Mouse (Mus musculus) layer of hippocampus, postnatal 10 days (tissue): Measurements from ENCODE around the gene Arpc4. TPM values are rescaled to one million over a fixed set of nuclear protein-coding genes. Genes with fewer than 3 reads are reported as not detected.

ENCODE experiments used
- DNase-seq, 2 experiments: peaks; one replicate each; pipeline ENCODE4 v3.0.0; 2021; ENCODE audit warnings: low spot score in 2 of 2
- long read RNA-seq: library from polyadenylated mRNA; stranded (forward); transcript quantifications from one replicate; pipeline ENCODE4 v2.0.0, GENCODE M21; 2023
- total RNA-seq, 2 experiments: library from RNA; stranded (reverse); gene quantifications; 2 replicates each; pipeline ENCODE4 v1.2.3; 2021

Arpc4 gene
- total RNA-seq = 100 to 1,000 TPM; 324 to 337 TPM
- long read RNA-seq, transcript Arpc4-201 (6 exons, 2,270 nt) = major isoform, 144 of 180 reads
- long read RNA-seq, partial matches to known transcripts = 24 of 180 reads
- long read RNA-seq, other reads (novel, unspliced or antisense) = 9 of 180 reads

GRCm38 (mm10) chr6:113377496-113378385 lies at the start of gene Arpc4, which contains the start of gene Tada3:
Arpc4 (plus strand) TSS chr6:113378115.
Tada3 (minus strand) TSS chr6:113377883.
- peak; percentile 90 to 92 for DNase-seq

- DNase-seq = no peak
These were observed 48.5 kb upstream of the Arpc4 start for GRCm38 (mm10) chr6:113329396-113329795.

DNA sequence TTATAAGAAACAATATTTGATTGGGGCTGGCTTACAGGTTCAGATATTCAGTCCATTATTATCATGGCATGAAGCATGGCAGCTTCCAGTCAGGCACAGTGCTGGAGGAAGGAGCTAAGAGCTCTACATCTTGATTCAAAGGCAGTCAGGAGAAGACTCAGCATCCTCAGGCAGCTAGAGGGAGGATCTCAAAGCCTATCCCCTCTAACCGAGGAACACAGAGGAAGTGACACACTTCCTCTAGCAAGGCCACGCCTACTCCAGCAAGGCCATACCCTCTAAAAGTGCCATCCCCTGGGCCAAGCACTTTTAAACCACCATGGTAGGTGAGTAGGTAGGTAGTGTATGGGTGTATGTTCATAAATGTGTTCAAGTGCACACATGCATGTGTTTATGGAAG lies 47.4 kb upstream of the Arpc4 start:
- peak in 1 of 2 experiments; percentile 4 for DNase-seq

- peak in 1 of 2 experiments; percentile 3 for DNase-seq
These were observed 46.2 kb upstream of the Arpc4 start for GRCm38 (mm10) chr6:113331721-113332120.

- DNase-seq = peak in 1 of 2 experiments; percentile 1
These were observed 45.2 kb upstream of the Arpc4 start for GRCm38 (mm10) chr6:113332734-113333133.

GRCm38 (mm10) chr6:113333137-113333950 lies 44.6 kb upstream of the Arpc4 start:
- DNase-seq = peak; percentile 64 to 71

DNA sequence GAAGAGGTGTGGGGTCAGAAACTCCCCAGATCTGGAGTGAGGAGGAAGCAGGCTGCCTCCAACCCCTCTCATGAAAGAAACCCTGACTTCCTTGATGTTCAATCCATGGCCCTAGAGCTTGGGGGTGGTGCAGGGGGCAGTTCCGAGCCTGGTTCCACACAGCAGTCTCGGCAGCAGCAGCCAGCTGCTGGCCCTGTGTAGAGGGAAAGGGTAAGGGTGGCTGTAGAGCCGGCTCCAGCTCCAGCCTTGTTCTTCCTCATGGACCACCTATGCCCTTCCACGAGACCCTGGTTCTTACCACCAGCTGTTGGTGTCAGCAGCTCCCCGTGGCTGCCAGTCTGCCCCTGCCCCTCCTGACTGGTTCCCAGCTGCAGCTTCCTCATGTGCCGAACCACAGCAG lies 43.7 kb upstream of the Arpc4 start:
- no peak for DNase-seq

DNA sequence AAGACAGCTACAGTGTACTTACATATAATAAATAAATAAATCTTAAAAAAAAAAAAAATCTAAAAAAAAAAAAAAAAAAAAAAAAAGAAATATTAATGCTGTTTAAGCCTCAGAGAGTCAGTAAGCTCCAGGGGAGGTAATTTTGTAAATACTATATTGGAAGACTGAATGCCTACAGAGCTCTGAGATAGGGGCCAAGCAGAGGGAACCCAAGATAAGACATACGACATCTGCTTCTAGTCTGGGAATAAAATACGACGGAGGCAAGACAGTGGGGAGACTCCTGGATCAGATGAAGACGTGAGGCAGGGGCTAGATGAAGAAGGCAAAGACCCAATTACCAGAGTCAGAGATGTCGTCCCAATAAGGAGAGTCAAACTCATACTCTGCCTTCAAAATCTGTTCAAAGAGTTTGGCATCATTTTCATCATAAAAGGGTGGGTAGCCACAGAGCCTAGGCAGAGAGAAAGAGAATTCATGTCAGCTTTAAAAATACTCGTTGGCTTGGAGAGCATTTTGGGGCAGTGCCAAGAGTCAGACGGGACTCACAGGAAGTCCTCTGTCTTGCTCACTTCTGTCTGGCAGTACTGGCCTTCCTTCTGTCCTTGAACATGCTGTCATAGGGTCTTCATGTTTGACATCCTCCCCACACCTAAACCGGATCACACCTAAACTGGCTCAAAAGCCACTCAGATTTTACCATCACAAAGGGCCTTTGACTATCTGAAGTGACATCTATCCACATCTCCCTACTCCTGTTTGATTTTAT lies 40.9 kb upstream of the Arpc4 start:
- peak in 1 of 2 experiments; percentile 37 for DNase-seq

GRCm38 (mm10) chr6:113341574-113341973 lies 36.3 kb upstream of the Arpc4 start:
- no peak for DNase-seq

DNA sequence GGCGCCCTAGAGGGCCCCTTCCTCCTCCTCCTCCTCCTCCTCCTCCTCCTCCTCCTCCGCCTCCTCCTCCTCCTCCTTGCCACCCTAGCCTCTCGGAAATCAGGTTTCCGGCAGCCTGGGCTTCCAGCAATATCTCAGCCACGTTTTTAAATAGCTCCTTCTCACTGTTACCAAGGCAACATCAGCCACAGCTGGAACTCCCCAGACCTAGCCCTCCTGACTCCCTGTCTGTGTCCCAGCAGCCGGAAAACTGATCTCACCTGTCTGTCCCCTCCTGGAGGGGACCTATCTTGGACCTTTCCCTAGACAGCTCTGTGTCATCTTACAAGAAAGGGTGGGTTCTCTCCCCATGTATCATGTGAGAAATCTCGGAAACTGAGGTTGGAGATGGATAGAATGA lies 35.6 kb upstream of the Arpc4 start:
- no peak for DNase-seq

DNA sequence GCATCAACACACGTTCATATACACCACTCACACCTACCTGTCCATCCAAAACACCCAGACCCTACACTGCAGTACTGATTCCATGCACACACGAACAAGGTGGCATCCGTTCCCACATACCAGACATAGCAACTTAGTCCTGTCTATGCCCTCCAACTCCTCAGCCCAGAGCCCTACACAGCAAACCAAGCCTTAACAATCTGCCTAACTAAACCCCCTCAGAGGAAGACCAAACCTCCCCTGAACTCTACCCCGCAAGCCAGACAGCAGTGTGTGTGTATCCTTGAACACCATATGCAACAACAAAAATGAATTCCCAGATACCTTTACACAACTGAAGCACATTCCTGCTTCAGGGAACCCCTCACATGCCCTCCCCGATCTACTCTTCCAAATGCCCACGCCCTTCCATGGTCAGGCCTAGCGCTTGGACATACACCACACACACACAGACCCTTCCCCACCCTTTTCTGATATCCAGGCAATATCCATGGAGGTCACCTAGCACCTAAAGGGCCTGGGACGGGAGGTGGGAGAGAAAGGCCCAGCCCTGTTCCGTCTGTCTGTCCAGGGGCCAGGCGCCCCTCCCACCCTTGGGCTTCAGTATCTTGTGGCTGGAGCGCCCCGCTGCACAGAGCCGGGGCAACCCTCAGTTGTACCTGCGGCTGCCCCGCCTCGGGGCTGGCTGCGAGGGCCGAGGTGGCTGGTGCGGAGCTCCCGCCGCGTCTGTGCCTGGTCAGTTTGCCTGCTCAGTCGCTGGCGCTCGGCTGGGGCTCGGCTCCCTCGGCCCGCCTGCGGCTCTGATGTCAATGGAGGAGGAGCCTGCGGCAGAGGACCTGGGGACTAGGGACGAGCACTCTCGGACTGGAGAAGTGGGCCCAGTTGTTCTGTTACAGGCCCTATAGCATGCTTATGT lies 34.5 kb upstream of the Arpc4 start, which contains the start of gene Camk1:
Gene Camk1 (minus strand): TSS at position 808 of the 916 bp plus-strand sequence.
- DNase-seq = peak; percentile 66 to 76

DNA sequence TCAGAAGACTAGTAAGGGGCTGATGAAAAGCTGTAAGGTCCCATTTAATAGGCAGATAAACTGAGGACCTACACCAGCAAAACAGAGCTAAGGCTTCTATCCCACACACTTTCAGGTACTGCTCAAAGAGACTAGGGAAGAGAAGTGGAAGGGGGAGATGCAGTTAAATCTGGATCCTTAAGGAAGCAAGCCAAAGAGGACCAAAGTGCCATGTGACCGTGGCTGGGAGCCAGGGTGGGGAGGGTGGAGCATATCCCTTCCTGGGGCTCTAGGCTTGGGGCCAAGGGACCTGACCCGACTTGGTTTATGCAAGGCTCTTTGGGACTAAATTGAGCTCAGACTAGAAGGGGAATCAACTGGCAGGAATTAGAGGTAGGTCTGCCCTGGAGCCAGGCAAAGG lies 33.6 kb upstream of the Arpc4 start:
- DNase-seq = peak; percentile 38 to 47

DNA sequence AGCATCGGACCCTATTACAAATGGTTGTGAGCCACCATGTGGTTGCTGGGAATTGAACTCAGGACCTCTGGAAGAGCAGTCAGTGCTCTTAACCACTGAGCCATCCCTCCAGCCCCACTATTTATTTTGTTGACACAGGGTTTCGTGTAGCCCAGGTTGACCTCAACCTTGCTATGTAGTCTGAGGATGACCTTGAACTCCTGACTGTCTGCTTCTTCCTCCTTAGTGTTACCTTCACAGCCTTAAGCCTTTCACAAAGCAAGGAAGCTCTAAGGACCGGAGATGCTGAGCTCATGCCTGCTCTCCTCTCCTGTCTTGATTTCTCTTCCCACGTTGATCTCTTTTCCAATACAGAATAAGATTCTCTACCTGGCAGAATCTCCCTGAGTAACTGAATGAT lies 31.0 kb upstream of the Arpc4 start:
- DNase-seq = no peak

DNA sequence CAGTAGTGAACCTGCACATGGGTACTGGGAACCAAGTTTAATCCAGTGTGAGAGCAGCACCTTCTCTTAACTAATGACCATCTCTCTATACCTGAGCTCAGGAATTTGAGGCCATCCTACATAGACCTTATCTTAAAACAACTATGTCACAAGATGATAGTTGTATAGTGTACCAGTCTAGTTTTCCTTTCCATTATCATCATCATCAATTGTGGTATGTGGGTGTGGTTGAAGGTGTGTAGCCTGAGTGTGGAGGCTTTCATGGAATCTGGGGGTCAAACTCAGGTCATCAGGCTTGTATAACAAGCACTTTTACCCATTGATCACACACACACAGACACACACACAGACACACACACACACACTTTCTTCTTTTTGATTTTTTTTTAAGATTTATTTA lies 27.4 kb upstream of the Arpc4 start:
- DNase-seq = no peak

DNA sequence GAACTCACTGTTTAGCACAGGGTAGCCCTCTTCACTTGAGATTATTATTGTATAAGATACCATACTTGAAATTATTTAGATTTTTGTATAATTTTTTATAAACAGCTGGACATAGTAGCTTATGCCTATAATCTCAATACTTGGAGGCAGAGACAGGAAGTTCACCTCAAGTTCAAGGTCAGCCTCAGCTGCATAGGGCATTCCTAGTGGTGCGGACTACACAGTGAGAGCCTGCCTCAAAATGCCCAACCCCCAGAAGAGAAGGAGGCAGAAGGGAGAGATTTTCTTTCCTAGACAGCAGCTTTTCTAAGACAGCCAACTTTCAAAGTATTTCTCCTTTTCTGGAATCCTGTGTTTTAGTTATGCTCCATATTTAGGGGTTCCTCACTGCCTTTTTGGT lies 26.8 kb upstream of the Arpc4 start:
- no peak for DNase-seq

DNA sequence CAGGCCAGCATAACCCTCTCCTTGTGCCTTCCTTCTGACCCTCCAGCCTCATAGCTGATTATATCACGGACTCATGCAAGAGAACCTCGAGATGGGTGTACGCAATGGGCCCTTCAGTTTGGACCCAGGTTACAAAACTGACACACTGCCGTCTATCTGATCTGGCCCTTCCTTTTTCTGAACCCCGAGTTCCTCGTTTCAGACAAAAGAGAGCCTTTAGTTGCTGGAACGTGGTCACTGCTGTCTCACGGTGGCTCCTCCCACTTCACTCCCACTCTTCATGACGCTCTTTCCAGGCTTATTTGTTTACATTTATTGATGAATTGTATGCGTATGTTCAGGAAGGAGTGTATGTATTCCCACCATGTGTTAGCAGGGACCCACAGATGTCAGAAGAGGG lies 26.3 kb upstream of the Arpc4 start:
- no peak for DNase-seq

GRCm38 (mm10) chr6:113352820-113353219 lies 25.1 kb upstream of the Arpc4 start:
- DNase-seq = no peak

- DNase-seq = no peak
These were observed 24.2 kb upstream of the Arpc4 start for GRCm38 (mm10) chr6:113353696-113354095.

DNA sequence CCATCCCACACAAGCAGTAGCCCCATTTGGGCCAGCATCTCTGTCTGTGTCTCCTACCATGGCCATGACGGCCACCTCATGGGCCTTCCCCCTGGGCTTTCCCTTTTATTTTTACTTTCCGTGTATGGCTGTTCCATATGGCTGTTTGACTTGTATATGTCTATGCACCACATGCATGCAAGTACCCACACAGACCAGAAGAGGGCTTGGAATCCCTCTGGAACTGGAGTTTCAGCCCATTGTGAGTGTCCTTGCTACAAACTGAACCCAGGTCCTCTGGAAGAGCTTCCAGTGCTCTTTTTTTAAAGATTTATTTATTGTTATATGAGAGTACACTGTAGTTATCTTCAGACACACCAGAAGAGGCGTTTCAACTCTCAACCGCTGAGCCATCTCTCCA lies 16.4 kb upstream of the Arpc4 start:
- no peak for DNase-seq

GRCm38 (mm10) chr6:113362241-113362640 lies 15.7 kb upstream of the Arpc4 start:
- no peak for DNase-seq
